Comparison of ENCODE assay signal across 25 mouse cellular contexts in the genomic region with DNA sequence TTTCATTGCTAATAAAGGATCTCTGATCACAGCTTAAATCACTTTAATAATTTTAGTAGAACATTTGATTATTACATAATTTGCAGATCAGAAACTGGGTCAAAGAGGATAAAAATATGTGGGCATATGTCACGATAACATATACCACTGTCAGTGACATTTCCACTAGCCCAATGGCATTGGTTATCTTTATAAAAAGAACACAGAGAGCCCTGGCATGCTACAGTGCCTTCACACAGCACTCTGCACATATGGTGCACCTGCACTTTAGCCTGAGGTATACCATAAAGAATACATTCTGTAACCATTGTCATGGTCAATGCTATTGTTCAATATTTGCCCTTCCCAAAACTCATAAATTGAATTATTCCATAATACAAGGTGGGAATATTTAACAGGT.
"Had no signal": no experiment of that assay in that cellular context is flagged by ENCODE, and none has a peak within 500 bp of the region (broad histone marks: within the 10 kb centered on the region; RNA-seq: fewer than 3 reads in every experiment).

No protein-coding gene starts in this region.

- H3K4me1 ChIP-seq: heart, embryonic 13.5 days; heart, embryonic 15.5 days; hindbrain, embryonic 13.5 days; hindbrain, embryonic 15.5 days; limb, embryonic 13.5 days; limb, embryonic 15.5 days; liver, embryonic 12.5 days had no signal

- DNase-seq: gastrocnemius, postnatal 14 days; gastrocnemius, postnatal 36 days; heart, adult 11 months; heart, adult 2 months; heart, postnatal 14 days; heart, postnatal 36 days; kidney, adult 11 months; kidney, adult 2 months; kidney, postnatal 14 days; kidney, postnatal 36 days; layer of hippocampus, adult 9-11 months; layer of hippocampus, postnatal 36 days; left cerebral cortex, postnatal 4 days had no signal

- H3K9me3 ChIP-seq: heart, embryonic 13.5 days; heart, embryonic 15.5 days; hindbrain, embryonic 13.5 days; hindbrain, embryonic 15.5 days; limb, embryonic 13.5 days; limb, embryonic 15.5 days; liver, embryonic 12.5 days had no signal

- H3K4me3 ChIP-seq: heart, adult 2 months; heart, embryonic 13.5 days; heart, embryonic 15.5 days; hindbrain, embryonic 13.5 days; hindbrain, embryonic 15.5 days; limb, embryonic 13.5 days; limb, embryonic 15.5 days; liver, embryonic 12.5 days had no signal

- ATAC-seq: hindbrain, postnatal 0 days; intestine, embryonic 16.5 days; liver, embryonic 12.5 days had no signal

- H3K27ac ChIP-seq: heart, adult 2 months; heart, embryonic 13.5 days; heart, embryonic 15.5 days; hindbrain, embryonic 13.5 days; hindbrain, embryonic 15.5 days; hindbrain, postnatal 0 days; kidney, postnatal 0 days; limb, embryonic 13.5 days; limb, embryonic 15.5 days; liver, embryonic 12.5 days; liver, embryonic 14.5 days had no signal

- H3K27me3 ChIP-seq: heart, embryonic 13.5 days; heart, embryonic 15.5 days; hindbrain, embryonic 13.5 days; hindbrain, embryonic 15.5 days; limb, embryonic 13.5 days; limb, embryonic 15.5 days; liver, embryonic 12.5 days had no signal

- H3K4me2 ChIP-seq: heart, embryonic 11.5 days; heart, embryonic 13.5 days; heart, embryonic 15.5 days; hindbrain, embryonic 13.5 days; hindbrain, embryonic 15.5 days; limb, embryonic 13.5 days; limb, embryonic 15.5 days; liver, embryonic 12.5 days had no signal

- H3K9ac ChIP-seq: heart, embryonic 13.5 days; heart, embryonic 15.5 days; hindbrain, embryonic 13.5 days; hindbrain, embryonic 15.5 days; limb, embryonic 13.5 days; limb, embryonic 15.5 days; liver, embryonic 12.5 days; liver, embryonic 14.5 days had no signal

- H3K36me3 ChIP-seq: heart, embryonic 13.5 days; heart, embryonic 15.5 days; hindbrain, embryonic 13.5 days; hindbrain, embryonic 15.5 days; limb, embryonic 13.5 days; limb, embryonic 15.5 days; liver, embryonic 12.5 days had no signal
